ENCODE assay signal across 7 mouse cellular contexts in genomic region chrX:71052481-71053216, GRCm38 (mm10). TPM values are rescaled to one million over a fixed set of nuclear protein-coding genes. Genes with fewer than 3 reads are reported as not detected.
DNase-seq lines count a peak whose midpoint lies in the region; ATAC-seq lines count a peak whose summit lies in the region.

No protein-coding gene starts in this region.

- no peaks in the 10 kb centered on the region for H3K36me3 ChIP-seq in embryonic facial prominence, embryonic 12.5 days
- no peaks in the 10 kb centered on the region for H3K36me3 ChIP-seq in hindbrain, embryonic 14.5 days (replicated peaks; ENCODE audit: control insufficient read depth, insufficient read depth)
- no peaks in the 10 kb centered on the region for H3K36me3 ChIP-seq in liver, embryonic 16.5 days (ENCODE audit: control insufficient read depth, insufficient read depth)

- ATAC-seq in embryonic facial prominence, embryonic 12.5 days (ENCODE audit: insufficient number of reproducible peaks, insufficient read depth, low FRiP score, low TSS enrichment) = 0 out of 2 replicates have a peak, but pooled peaks have one; percentile 10
- ATAC-seq in hindbrain, embryonic 14.5 days (ENCODE audit: low FRiP score) = peak; percentile 42
- no peak for ATAC-seq in liver, embryonic 16.5 days (ENCODE audit: low read depth)

- DNase-seq in urinary bladder, postnatal 14 days (ENCODE audit: low spot score) = peak; percentile 24
- DNase-seq in urinary bladder, postnatal 4 days (ENCODE audit: low spot score in 2 of 2) = no peak
- DNase-seq in hindbrain, embryonic 14.5 days (ENCODE audit: low spot score) = peak; percentile 24
- DNase-seq in retina, embryonic 14.5 days (ENCODE audit: low spot score) = peak; percentile 63
- DNase-seq in ovary, postnatal 14 days (ENCODE audit: low spot score) = no peak

- 25% methylated on average over 7 of the region's 8 CpGs for WGBS in embryonic facial prominence, embryonic 12.5 days
- WGBS in hindbrain, embryonic 14.5 days = 22% methylated on average over 8 of the region's 8 CpGs
- 22% methylated on average over 8 of the region's 8 CpGs for WGBS in liver, embryonic 16.5 days (ENCODE audit: insufficient replicate concordance)

- peak overlapping the region; percentile 61 for H3K4me2 ChIP-seq in embryonic facial prominence, embryonic 12.5 days (replicated peaks)
- H3K4me2 ChIP-seq in hindbrain, embryonic 14.5 days (replicated peaks) = peak overlapping the region; percentile 73
- 0 out of 2 replicates have a peak overlapping the region, but pooled peaks have one; percentile 46 for H3K4me2 ChIP-seq in liver, embryonic 16.5 days (ENCODE audit: low read depth, low read length)

- no peaks in the 10 kb centered on the region for H3K9me3 ChIP-seq in embryonic facial prominence, embryonic 12.5 days
- no peaks in the 10 kb centered on the region for H3K9me3 ChIP-seq in hindbrain, embryonic 14.5 days (ENCODE audit: control insufficient read depth, low read length)
- H3K9me3 ChIP-seq in liver, embryonic 16.5 days (replicated peaks; ENCODE audit: control insufficient read depth, low read length) = no peaks in the 10 kb centered on the region

- no peak overlapping the region for H3K9ac ChIP-seq in embryonic facial prominence, embryonic 12.5 days
- H3K9ac ChIP-seq in hindbrain, embryonic 14.5 days = no peak overlapping the region
- H3K9ac ChIP-seq in liver, embryonic 16.5 days (ENCODE audit: low read depth, low read length) = no peak overlapping the region

- H3K27ac ChIP-seq in embryonic facial prominence, embryonic 12.5 days = no peak overlapping the region
- H3K27ac ChIP-seq in hindbrain, embryonic 14.5 days = peak overlapping the region; percentile 27; the same call in 1 of the 2 replicates
- H3K27ac ChIP-seq in liver, embryonic 16.5 days (ENCODE audit: low read length) = no peak overlapping the region

- peaks cover 40% of the 10 kb centered on the region for H3K27me3 ChIP-seq in embryonic facial prominence, embryonic 12.5 days
- H3K27me3 ChIP-seq in hindbrain, embryonic 14.5 days (ENCODE audit: control insufficient read depth, insufficient read depth, low read length) = no peaks in the 10 kb centered on the region
- peaks cover 34% of the 10 kb centered on the region for H3K27me3 ChIP-seq in liver, embryonic 16.5 days (ENCODE audit: control insufficient read depth, insufficient read depth, low read depth, low read length)

- no peaks in the 10 kb centered on the region for H3K4me1 ChIP-seq in embryonic facial prominence, embryonic 12.5 days
- H3K4me1 ChIP-seq in hindbrain, embryonic 14.5 days (replicated peaks; ENCODE audit: control insufficient read depth, insufficient read depth, low read length) = no peaks in the 10 kb centered on the region; the same call in 1 of the 2 replicates
- H3K4me1 ChIP-seq in liver, embryonic 16.5 days (ENCODE audit: control insufficient read depth, low read depth, low read length) = no peaks in the 10 kb centered on the region

- H3K4me3 ChIP-seq in embryonic facial prominence, embryonic 12.5 days = peak overlapping the region; percentile 44
- H3K4me3 ChIP-seq in hindbrain, embryonic 14.5 days (replicated peaks; ENCODE audit: low read length) = peak overlapping the region; percentile 56
- peak overlapping the region; percentile 28 for H3K4me3 ChIP-seq in liver, embryonic 16.5 days (ENCODE audit: low read depth, low read length)

RNA-seq across cellular contexts. Expression of gene Mamld1, which starts 2.6 kb away (rescaled TPM):
- 1.6 and 1.8 TPM in 2 replicates for polyA plus RNA-seq in embryonic facial prominence, embryonic 12.5 days (2016; fragmentation: Nextera tagmentation; extraction: Ambion mirVana)
- 10.1 and 10.9 TPM in 2 replicates for polyA plus RNA-seq in hindbrain, embryonic 14.5 days (2014; fragmentation: Nextera tagmentation; extraction: Ambion mirVana)
- 0.20 and 0.22 TPM in 2 replicates for polyA plus RNA-seq in liver, embryonic 16.5 days (2015; fragmentation: Nextera tagmentation; extraction: Ambion mirVana)

Comparison
In these comparisons a context has a peak if more than half of its experiments do, and no peak if none do; other contexts are left out.
1. DNase-seq: peak in urinary bladder, postnatal 14 days (single experiment), hindbrain, embryonic 14.5 days (single experiment) and retina, embryonic 14.5 days (single experiment); none in urinary bladder, postnatal 4 days (0 of 2) and ovary, postnatal 14 days (single experiment).
2. Peak in every context shown above with its lines, with median percentiles within 50 percentile points of each other: H3K4me2 ChIP-seq and H3K4me3 ChIP-seq.